Mouse (Mus musculus): ENCODE results near the gene Nhs. TPM values are rescaled to one million over a fixed set of nuclear protein-coding genes. Genes with fewer than 3 reads are reported as not detected.

The Nhs gene
- polyA plus RNA-seq (2012; rRNA removed) = 3.9 and 4.1 TPM in 2 replicates
- polyA plus RNA-seq (2014; fragmentation: Nextera tagmentation; extraction: Ambion mirVana) = 2.4 and 2.6 TPM in 2 replicates

GRCm38 (mm10) chrX:162159637-162160611 is at the start of gene Nhs:
Gene Nhs, minus strand, starts transcription at chrX:162159730.
- DNase-seq (ENCODE audit: low spot score) = peak; percentile 77
- peak; percentile 91 for ATAC-seq (ENCODE audit: low FRiP score, low read depth)
- Histone ChIP-seq H3K4me1 (ENCODE audit: control insufficient read depth, insufficient read depth, low read length) (peaks cover 4% of the 10 kb centered on the region; the same call in 1 of the 2 replicates), H3K4me2 (replicated peaks; ENCODE audit: low read depth, low read length, severe bottlenecking) (peak within 1 kb of the TSS; percentile 59), H3K9me3 (ENCODE audit: control insufficient read depth, low read length) (no peaks in the 10 kb centered on the region), H3K36me3 (ENCODE audit: control insufficient read depth, insufficient read depth, low read length) (no peaks in the 10 kb centered on the region), H3K27ac (replicated peaks; ENCODE audit: low read depth, low read length) (no peak within 1 kb of the TSS), H3K9ac (ENCODE audit: low read depth, low read length, severe bottlenecking) (peak within 1 kb of the TSS; percentile 64), H3K27me3 (ENCODE audit: control insufficient read depth, insufficient read depth, low read length) (no peaks in the 10 kb centered on the region), H3K4me3 (replicated peaks; ENCODE audit: low read length) (peak within 1 kb of the TSS; percentile 43)
- 24% methylated on average over 53 of the region's 61 CpGs for WGBS
- no peak for TF ChIP-seq POLR2A (IDR thresholded peaks at IDR 0.05; ENCODE audit: borderline replicate concordance, extremely low read depth, insufficient read depth, insufficient read length)

- no peak overlapping the region for H3K27ac ChIP-seq (replicated peaks; ENCODE audit: low read depth, low read length)
Observed at GRCm38 (mm10) chrX:162206350-162206884, 46.9 kb upstream of the Nhs start.

GRCm38 (mm10) chrX:162158743-162159636 is 540 bp downstream of the Nhs start:
- H3K4me1 ChIP-seq (ENCODE audit: control insufficient read depth, insufficient read depth, low read length) = peaks cover 4% of the 10 kb centered on the region; the same call in 1 of the 2 replicates
- ATAC-seq (ENCODE audit: low FRiP score, low read depth) = peak; percentile 47; the same call in 1 of the 2 replicates
- no peak overlapping the region for H3K27ac ChIP-seq (replicated peaks; ENCODE audit: low read depth, low read length)
- H3K9ac ChIP-seq (ENCODE audit: low read depth, low read length, severe bottlenecking) = peak overlapping the region; percentile 64
- H3K36me3 ChIP-seq (ENCODE audit: control insufficient read depth, insufficient read depth, low read length) = no peaks in the 10 kb centered on the region
- whole genome bisulfite sequencing = 30% methylated on average over 46 of the region's 80 CpGs
- H3K27me3 ChIP-seq (ENCODE audit: control insufficient read depth, insufficient read depth, low read length) = no peaks in the 10 kb centered on the region
- TF ChIP-seq POLR2A (IDR thresholded peaks at IDR 0.05; ENCODE audit: borderline replicate concordance, extremely low read depth, insufficient read depth, insufficient read length) = no peak
- H3K4me3 ChIP-seq (replicated peaks; ENCODE audit: low read length) = peak overlapping the region; percentile 43
- no peak for DNase-seq (ENCODE audit: low spot score)
- peak overlapping the region; percentile 59 for H3K4me2 ChIP-seq (replicated peaks; ENCODE audit: low read depth, low read length, severe bottlenecking)
- H3K9me3 ChIP-seq (ENCODE audit: control insufficient read depth, low read length) = no peaks in the 10 kb centered on the region

More at GRCm38 (mm10) chrX:162206350-162206884, 46.9 kb upstream of the Nhs start:
- no peak for ATAC-seq (ENCODE audit: low FRiP score, low read depth)
- WGBS = 52% methylated on average over 2 of the region's 2 CpGs
- no peak for DNase-seq (ENCODE audit: low spot score)
- no peak overlapping the region for H3K4me2 ChIP-seq (replicated peaks; ENCODE audit: low read depth, low read length, severe bottlenecking)
- no peaks in the 10 kb centered on the region for H3K36me3 ChIP-seq (ENCODE audit: control insufficient read depth, insufficient read depth, low read length)
- no peaks in the 10 kb centered on the region for H3K4me1 ChIP-seq (ENCODE audit: control insufficient read depth, insufficient read depth, low read length)
- no peaks in the 10 kb centered on the region for H3K9me3 ChIP-seq (ENCODE audit: control insufficient read depth, low read length)
- H3K4me3 ChIP-seq (replicated peaks; ENCODE audit: low read length) = no peak overlapping the region
- H3K9ac ChIP-seq (ENCODE audit: low read depth, low read length, severe bottlenecking) = no peak overlapping the region
- no peak for TF ChIP-seq POLR2A (IDR thresholded peaks at IDR 0.05; ENCODE audit: borderline replicate concordance, extremely low read depth, insufficient read depth, insufficient read length)
- H3K27me3 ChIP-seq (ENCODE audit: control insufficient read depth, insufficient read depth, low read length) = no peaks in the 10 kb centered on the region

- Histone ChIP-seq H3K4me2 (replicated peaks; ENCODE audit: low read depth, low read length, severe bottlenecking) (peak overlapping the region; percentile 59), H3K9me3 (ENCODE audit: control insufficient read depth, low read length) (no peaks in the 10 kb centered on the region), H3K36me3 (ENCODE audit: control insufficient read depth, insufficient read depth, low read length) (no peaks in the 10 kb centered on the region), H3K27me3 (ENCODE audit: control insufficient read depth, insufficient read depth, low read length) (no peaks in the 10 kb centered on the region), H3K9ac (ENCODE audit: low read depth, low read length, severe bottlenecking) (peak overlapping the region; percentile 64), H3K27ac (replicated peaks; ENCODE audit: low read depth, low read length) (no peak overlapping the region), H3K4me1 (ENCODE audit: control insufficient read depth, insufficient read depth, low read length) (peaks cover 4% of the 10 kb centered on the region; the same call in 1 of the 2 replicates), H3K4me3 (replicated peaks; ENCODE audit: low read length) (peak overlapping the region; percentile 43)
- DNase-seq (ENCODE audit: low spot score) (no peak), ATAC-seq (ENCODE audit: low FRiP score, low read depth) (no peak)
- TF ChIP-seq POLR2A (IDR thresholded peaks at IDR 0.05; ENCODE audit: borderline replicate concordance, extremely low read depth, insufficient read depth, insufficient read length) = no peak
- WGBS = 34% methylated on average over 5 of the region's 5 CpGs
Observed at GRCm38 (mm10) chrX:162158142-162158541, 1.4 kb downstream of the Nhs start.
